Mouse (Mus musculus) layer of hippocampus, postnatal 14 days (tissue): ENCODE measurements at regions not wholly inside any gene's neighbourhood (a gene's known extent, or its start where the extent isn't known, plus 50 kb on each side); places are given as distances from the start of the nearest gene placed in this dataset.

Experiments
- DNase-seq, 2 experiments: peaks; one replicate each; pipeline ENCODE4 v3.0.0; 2021 to 2022; ENCODE audit warnings: low spot score in 2 of 2, mixed read lengths in 1 of 2

- no peak for DNase-seq
Measured at GRCm38 (mm10) chr11:19740562-19740961, 183.6 kb upstream of the Spred2 start.

GRCm38 (mm10) chr11:19747097-19747972, 176.8 kb upstream of the Spred2 start:
- DNase-seq, result no peak

DNA sequence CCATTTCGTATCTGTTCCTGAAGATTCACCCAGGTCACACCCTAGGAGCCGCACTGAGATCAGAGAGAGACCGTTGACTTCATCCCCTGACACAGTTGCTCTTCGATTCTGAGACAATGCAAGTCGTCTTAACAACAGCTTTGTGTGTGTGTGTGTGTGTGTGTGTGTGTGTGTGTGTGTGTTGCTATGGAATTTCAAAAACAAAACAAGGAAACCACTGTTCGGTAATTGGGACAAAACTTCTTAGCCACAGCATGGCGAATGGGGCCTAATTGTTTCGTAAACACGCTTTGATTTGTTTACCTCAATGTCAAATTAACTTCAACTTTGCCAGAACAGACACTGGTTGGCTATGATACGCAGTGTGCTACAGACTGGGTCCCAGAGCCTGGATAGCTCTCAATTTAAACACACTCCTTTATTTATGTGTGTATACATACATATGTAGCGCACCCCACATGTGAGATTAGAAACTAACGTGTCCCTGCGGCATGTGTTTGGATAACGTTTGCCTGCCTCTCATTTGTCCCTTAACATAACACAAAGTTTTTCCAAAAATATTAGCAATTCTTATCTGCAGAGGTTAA, 176.1 kb upstream of the Spred2 start:
- DNase-seq, result no peak

DNA sequence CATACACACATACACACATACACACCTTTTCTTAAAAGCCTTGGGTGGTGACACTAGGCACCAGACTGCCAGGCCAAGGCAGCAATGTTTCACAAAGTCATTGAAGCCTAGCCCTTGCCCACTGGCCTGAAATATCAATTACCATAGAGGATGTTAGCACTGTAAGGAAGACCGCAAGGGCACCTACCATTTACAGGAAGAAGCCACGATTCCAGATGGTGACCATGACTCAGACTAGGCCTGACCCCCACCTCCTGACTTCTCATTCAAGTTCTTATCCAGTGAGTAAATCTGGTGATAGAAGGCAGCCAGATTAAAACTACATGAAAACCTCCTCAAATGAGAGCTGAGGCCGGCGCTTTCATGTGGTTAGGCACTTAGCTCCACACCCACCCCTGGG, 165.3 kb upstream of the Spred2 start:
- no peak for DNase-seq

GRCm38 (mm10) chr11:19760861-19761693, 163.1 kb upstream of the Spred2 start:
- DNase-seq, result peak; percentile 68 to 83

- no peak for DNase-seq
Measured at GRCm38 (mm10) chr11:19761694-19761976, 162.5 kb upstream of the Spred2 start.

- no peak for DNase-seq
Measured at GRCm38 (mm10) chr11:19767316-19767715, 156.9 kb upstream of the Spred2 start.

DNA sequence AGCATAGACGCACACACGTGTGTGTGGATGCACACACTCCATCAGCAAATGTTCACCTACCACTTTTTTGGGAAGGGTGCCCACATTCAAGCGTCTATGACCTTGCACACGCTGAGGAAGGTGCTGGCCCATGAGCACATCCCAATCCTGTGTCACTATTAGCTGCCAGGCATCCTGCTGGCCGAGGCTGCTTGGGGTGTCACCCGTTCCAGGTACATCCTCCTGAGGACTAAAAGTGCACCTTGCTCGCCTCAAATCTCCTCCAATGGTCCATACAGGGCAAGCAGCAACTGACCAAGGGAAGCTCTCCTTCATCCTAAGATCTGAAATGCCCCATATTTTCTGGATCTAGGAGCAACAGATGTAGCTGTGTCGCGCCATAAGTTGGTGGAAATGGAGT, 156.3 kb upstream of the Spred2 start:
- no peak for DNase-seq

DNA sequence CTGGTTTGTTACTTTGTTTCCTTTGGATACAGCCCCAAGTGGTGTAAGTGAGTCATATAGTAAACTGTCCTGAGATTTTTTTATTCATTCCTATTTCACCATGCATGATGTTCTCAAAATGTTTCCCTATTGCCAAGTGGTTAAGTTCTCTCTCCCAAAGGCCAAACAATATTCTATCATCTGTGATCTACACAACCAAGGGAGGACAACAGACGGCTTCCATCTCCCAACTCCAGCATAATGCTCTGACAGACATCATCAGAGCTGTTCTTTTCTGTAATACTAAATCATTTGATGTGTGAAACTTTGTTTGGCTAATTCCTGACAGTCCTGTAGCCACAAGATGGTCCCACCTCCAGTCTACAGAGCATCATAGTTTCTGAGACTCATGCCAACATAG, 155.2 kb upstream of the Spred2 start:
- no peak for DNase-seq

GRCm38 (mm10) chr11:19774010-19774409, 150.2 kb upstream of the Spred2 start:
- no peak for DNase-seq

DNA sequence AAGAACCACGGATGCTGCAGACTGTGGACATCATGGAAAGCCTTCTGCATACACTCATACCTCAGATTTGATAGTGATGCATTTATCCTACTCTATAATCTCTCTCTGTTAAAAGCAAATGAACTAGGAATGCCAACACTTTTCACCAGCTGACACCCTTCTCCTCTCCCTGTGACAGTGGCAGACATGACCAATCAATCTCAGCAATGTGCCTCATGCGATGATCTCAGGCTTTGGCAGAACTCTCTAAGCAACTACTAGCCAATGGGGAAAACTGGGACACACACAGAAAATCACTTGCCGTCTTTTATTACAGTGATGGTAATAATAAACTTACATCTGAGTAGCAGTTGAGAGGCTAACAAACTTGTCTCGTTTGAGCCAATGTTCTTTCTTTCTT, 148.4 kb upstream of the Spred2 start:
- DNase-seq, result no peak

DNA sequence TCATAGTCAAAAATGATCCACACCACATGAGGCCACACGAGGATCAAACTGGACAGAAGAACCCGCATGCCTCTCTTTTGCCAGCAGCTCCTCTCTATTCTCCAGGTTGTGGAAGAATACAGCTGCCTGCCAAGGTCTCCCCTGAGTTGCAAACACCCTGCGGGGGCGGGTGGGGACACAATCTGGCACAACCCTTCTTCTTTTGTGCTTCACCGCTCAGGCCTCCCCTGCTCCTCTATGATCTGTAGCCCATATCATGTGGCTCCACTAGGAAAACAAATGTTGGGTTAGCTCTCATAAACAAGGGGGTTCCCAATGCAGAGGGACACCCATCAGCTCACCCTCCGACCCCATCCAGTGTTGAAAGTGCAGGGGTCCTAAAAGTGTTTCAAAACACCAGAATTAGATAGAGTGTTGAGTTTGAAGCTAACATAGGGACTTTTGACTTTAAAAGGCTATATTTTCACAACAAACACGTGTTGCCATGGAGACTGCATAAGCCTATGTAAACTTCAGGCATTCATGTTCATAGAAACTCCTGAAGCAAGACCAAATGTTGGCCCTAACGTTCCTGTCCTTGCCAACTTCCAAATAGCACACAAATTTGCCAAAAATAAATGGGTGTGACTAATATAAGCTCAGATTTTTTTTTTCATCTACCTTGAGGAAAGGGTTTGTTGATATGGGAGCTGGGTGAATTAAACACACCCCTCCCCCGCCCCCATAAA, 147.5 kb upstream of the Spred2 start:
- DNase-seq, result no peak

DNA sequence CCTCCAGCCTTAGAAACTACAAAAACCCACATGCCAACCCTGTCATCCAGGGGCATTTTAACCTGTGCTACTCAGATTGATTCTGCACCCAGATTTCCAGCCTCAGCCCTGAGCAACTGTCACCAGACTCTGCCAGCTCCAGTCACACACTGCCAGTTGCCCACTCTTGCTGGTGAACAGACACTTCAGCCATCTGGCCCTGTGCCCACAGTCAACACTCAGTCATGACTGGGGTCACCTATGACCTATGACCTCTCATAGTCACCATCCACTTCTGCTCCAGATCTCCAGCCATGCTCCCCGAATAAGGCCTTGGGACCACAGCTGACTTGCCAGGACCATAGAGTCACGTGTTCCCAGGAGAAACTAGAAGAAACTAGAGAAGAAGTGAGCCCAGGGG, 146.0 kb upstream of the Spred2 start:
- DNase-seq, result no peak

DNA sequence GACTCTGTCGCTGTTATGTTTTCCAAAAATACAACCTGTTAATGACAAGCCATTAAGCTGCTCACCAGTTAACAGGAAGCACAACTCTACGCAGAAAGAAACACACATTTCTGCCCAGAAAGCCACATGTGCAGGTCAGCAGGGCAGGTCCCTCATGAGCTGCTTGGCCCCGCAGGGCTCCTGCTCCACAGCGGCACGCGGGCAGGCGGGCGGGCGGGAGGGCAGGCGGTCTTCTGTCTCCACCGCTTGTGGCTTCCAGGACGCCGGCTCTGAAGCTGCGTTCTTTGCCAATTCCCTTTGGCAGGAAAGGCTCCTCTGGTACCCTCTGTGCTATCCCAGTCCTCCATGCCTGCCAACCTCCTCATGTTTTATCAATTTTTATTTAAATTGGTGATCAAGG, 139.1 kb upstream of the Spred2 start:
- DNase-seq, result no peak

GRCm38 (mm10) chr11:19796950-19797670, 127.1 kb upstream of the Spred2 start:
- DNase-seq, result no peak

GRCm38 (mm10) chr11:19809359-19809758, 114.8 kb upstream of the Spred2 start:
- DNase-seq, result no peak

- DNase-seq, result no peak
Measured at GRCm38 (mm10) chr11:19811271-19811991, 112.7 kb upstream of the Spred2 start.

GRCm38 (mm10) chr11:19811992-19812690, 112.0 kb upstream of the Spred2 start:
- no peak for DNase-seq

- DNase-seq, result no peak
Measured at GRCm38 (mm10) chr11:19813549-19813948, 110.6 kb upstream of the Spred2 start.

GRCm38 (mm10) chr11:19822991-19823390, 101.2 kb upstream of the Spred2 start:
- no peak for DNase-seq
